Mouse (Mus musculus) heart, adult 2 months (tissue): ENCODE data around the gene Tas2r131.
"Not testable (repeated sequence)": the region's sequence is repeated elsewhere in the genome, so short reads cannot be mapped to it uniquely, and the experiment has no call there.

ENCODE experiments used
- CTCF ChIP-seq: fragments of 200-600 bp; IDR thresholded peaks from 2 replicates; pipeline ENCODE4 v1.8.1; 2022; ENCODE audit warnings: antibody characterized with exemption, mild to moderate bottlenecking, moderate library complexity
- POLR2A ChIP-seq: fragments of 200-500 bp; IDR thresholded peaks from 2 replicates; pipeline ENCODE4 v1.6.1; 2011; ENCODE audit warnings: mild to moderate bottlenecking, low read depth, low read length, control low read depth; ENCODE audit not compliant: insufficient read depth

- not testable (repeated sequence) for TF ChIP-seq CTCF, POLR2A
These were observed 16.3 kb downstream of the Tas2r131 start for GRCm38 (mm10) chr6:132941376-132941775.
